Mouse (Mus musculus) liver, embryonic 14.5 days (tissue): ENCODE measurements around the gene G6pd2.

Source experiments
- CTCF ChIP-seq: IDR thresholded peaks from 2 replicates; pipeline ENCODE4 v1.5.1; 2016; ENCODE audit warnings: antibody characterized with exemption, low read depth, control low read depth
- EP300 ChIP-seq: IDR thresholded peaks from 2 replicates; pipeline ENCODE4 v1.6.1; 2016; ENCODE audit warnings: antibody characterized with exemption, low read depth

DNA sequence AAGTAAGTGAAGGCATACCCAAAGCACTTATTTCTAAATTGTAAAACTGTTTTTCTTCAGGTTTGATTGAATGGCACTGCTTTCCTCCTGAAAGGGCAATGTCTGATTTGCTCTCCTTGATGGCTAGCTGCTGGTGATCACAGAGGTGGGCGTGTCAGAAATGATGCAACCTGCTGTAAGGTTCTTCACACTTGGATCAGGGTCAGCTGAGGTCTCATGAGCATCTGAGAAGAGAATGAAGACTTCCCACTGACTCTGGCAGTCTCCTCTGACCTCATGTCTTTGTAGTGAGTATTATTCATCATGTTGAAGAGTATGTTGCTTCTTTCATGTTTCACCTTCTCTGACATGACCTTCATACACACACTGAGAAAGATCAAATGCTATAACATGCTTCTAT, 44.4 kb upstream of the G6pd2 start:
- TF ChIP-seq CTCF: no peak
- TF ChIP-seq EP300: no peak
